Mouse (Mus musculus): ENCODE data around the gene Myo16. TPM values are rescaled to one million over a fixed set of nuclear protein-coding genes. Genes with fewer than 3 reads are reported as not detected.

The Myo16 gene
- polyA plus RNA-seq, 1 experiment: 0.66 TPM

DNA sequence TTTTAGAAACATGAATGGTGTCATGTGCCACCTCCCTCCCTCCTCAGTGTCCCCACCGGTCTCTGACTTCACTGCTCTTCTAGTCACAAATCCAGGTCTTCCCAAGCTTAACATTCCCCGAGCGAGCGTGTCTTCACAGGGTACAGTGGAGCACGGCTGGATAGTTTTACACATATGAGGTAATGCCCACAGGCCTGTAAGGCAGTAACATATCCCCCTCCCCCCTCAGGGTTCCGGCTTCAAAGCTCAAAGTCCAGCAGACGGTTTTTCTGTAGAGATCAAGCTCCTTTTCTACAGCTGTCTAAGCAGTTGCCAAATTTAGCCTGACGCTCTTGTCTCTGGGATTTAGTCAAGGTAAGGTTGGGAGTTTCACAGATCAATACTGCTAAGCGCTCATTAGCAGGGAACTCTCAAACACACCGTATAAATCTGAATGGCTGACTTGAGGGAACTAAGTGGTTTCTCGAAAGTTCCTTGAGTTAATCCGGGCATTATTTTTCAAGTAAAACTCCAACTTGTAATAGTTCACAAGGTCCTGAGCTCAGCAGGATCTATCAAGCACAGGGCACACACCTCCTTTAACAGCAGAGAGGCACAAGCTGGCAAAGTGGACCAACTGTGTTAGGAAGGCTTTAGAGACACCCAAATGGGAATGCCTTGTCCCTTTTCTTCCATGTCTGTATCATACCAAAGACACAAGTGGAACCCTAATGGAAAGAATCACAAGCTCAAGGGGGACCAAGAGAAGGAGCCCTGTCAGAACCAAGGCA lies 498.0 kb downstream of the Myo16 start:
- WGBS: 97% methylated on average over 12 of the region's 12 CpGs
- Histone ChIP-seq H3K36me3 (ENCODE audit: control insufficient read depth, insufficient read depth, low read length) (no peaks in the 10 kb centered on the region), H3K27ac (ENCODE audit: control insufficient read depth, insufficient read depth, low read length) (no peak overlapping the region), H3K4me1 (replicated peaks; ENCODE audit: control insufficient read depth, insufficient read depth, low read length) (no peaks in the 10 kb centered on the region), H3K4me3 (ENCODE audit: control insufficient read depth, insufficient read depth, low read length) (no peak overlapping the region), H3K27me3 (ENCODE audit: control insufficient read depth, insufficient read depth, low read length) (no peaks in the 10 kb centered on the region)
- DNase-seq: no peak
- TF ChIP-seq POLR2A (IDR thresholded peaks at IDR 0.05; ENCODE audit: control insufficient read depth, extremely low read depth, insufficient read depth, low read length, poor library complexity) (no peak), CTCF (IDR thresholded peaks at IDR 0.05; ENCODE audit: borderline replicate concordance, control insufficient read depth, extremely low read depth, insufficient read depth, low read length, poor library complexity) (no peak)

DNA sequence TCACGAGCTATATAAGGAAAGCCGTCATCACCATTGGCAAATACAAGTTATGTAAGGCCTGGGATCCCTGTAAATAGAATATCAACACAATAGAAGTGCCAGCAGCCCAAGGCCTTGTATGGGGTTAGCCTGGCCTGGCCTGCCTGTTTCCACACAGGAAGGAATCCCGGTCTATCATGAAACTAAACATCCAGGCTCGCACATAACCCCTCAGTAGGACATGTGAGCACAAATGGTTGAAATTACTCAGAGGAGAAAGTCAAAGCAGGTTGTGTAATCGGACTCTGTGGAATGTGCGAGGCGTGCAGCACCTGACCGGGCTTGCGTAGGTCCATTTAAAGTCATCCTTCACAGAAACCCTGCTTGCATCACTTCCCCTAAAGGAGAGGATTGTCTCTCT lies 499.6 kb downstream of the Myo16 start:
- no peak for DNase-seq
- H3K27ac ChIP-seq (ENCODE audit: control insufficient read depth, insufficient read depth, low read length): no peak overlapping the region

DNA sequence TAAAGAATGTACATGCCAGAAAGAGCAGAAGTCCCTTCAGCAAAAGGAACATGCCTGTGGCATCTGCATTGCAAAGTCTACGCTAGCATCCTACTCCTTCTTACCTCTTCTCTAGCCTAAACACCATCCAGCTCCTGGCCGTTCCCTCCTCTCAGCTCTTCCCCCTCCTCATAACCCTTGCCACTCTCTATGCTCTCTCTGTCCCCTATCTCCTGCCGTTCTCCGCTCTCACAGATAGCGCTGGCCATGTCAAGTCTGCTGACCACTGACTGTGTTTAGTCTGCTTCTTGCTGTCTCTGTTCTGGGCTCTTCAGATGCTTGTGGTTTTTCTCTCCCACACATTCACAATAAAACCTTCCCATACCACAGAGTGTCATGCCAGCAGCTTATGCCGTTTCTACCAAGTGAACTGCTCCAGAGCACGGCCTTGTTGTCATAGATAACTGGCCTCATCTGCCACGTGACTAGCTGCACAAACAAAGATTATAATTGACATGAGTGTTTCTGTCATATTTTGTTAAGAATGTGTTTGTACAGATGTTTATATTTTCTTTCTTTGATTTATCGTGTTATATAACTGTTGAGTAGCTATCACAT lies 501.3 kb downstream of the Myo16 start:
- Histone ChIP-seq H3K4me3 (ENCODE audit: control insufficient read depth, insufficient read depth, low read length) (no peak overlapping the region), H3K27ac (ENCODE audit: control insufficient read depth, insufficient read depth, low read length) (no peak overlapping the region), H3K4me1 (replicated peaks; ENCODE audit: control insufficient read depth, insufficient read depth, low read length) (no peaks in the 10 kb centered on the region), H3K27me3 (ENCODE audit: control insufficient read depth, insufficient read depth, low read length) (no peaks in the 10 kb centered on the region), H3K36me3 (ENCODE audit: control insufficient read depth, insufficient read depth, low read length) (no peaks in the 10 kb centered on the region)
- WGBS: 67% methylated on average over 9 of the region's 9 CpGs
- TF ChIP-seq POLR2A (IDR thresholded peaks at IDR 0.05; ENCODE audit: control insufficient read depth, extremely low read depth, insufficient read depth, low read length, poor library complexity): no peak
- TF ChIP-seq CTCF (IDR thresholded peaks at IDR 0.05; ENCODE audit: borderline replicate concordance, control insufficient read depth, extremely low read depth, insufficient read depth, low read length, poor library complexity): no peak
- no peak for DNase-seq

More for the DNA sequence above, 499.6 kb downstream of the Myo16 start:
- no peak for TF ChIP-seq POLR2A (IDR thresholded peaks at IDR 0.05; ENCODE audit: control insufficient read depth, extremely low read depth, insufficient read depth, low read length, poor library complexity)
- TF ChIP-seq CTCF (IDR thresholded peaks at IDR 0.05; ENCODE audit: borderline replicate concordance, control insufficient read depth, extremely low read depth, insufficient read depth, low read length, poor library complexity): no peak
- no peaks in the 10 kb centered on the region for H3K4me1 ChIP-seq (replicated peaks; ENCODE audit: control insufficient read depth, insufficient read depth, low read length)
- WGBS: 90% methylated on average over 9 of the region's 9 CpGs
- H3K27me3 ChIP-seq (ENCODE audit: control insufficient read depth, insufficient read depth, low read length): no peaks in the 10 kb centered on the region
- H3K36me3 ChIP-seq (ENCODE audit: control insufficient read depth, insufficient read depth, low read length): no peaks in the 10 kb centered on the region
- H3K4me3 ChIP-seq (ENCODE audit: control insufficient read depth, insufficient read depth, low read length): no peak overlapping the region

DNA sequence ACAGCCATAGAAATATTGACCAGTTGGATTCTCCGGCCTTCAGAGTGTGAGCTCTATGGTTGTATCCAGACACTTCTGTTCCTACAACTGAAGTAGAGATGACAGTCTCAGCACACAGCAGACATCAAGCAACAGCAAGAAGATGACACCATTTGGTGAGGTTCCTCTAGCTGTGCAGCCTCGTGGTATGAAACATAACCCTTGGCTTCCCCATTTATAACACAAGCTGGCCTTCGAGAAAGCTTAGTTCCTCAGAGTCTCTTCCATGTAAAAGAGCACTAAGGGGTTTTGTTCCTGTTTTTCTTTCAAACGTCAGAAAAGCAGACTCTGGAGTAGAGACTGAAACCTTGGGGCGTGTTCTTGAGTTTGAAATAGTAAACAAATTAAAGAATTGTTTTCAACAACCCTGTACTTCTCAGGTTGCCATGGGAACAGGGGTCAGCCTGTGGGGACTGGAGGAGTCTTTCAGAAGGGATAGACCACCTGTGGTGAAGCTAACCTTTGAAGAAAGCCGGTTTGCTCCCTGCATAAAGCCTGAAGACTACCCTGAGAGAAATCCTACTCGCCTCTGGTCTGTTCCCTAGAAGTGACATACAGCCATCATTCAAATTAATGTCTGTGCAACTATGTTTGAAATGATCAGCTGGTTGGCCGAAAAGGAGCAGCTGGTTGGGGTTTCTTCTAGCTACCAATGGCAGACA lies 510.2 kb downstream of the Myo16 start:
- Histone ChIP-seq H3K4me1 (replicated peaks; ENCODE audit: control insufficient read depth, insufficient read depth, low read length) (no peaks in the 10 kb centered on the region), H3K4me3 (ENCODE audit: control insufficient read depth, insufficient read depth, low read length) (no peak overlapping the region), H3K36me3 (ENCODE audit: control insufficient read depth, insufficient read depth, low read length) (no peaks in the 10 kb centered on the region), H3K27me3 (ENCODE audit: control insufficient read depth, insufficient read depth, low read length) (no peaks in the 10 kb centered on the region), H3K27ac (ENCODE audit: control insufficient read depth, insufficient read depth, low read length) (no peak overlapping the region)
- TF ChIP-seq CTCF (IDR thresholded peaks at IDR 0.05; ENCODE audit: borderline replicate concordance, control insufficient read depth, extremely low read depth, insufficient read depth, low read length, poor library complexity) (no peak), POLR2A (IDR thresholded peaks at IDR 0.05; ENCODE audit: control insufficient read depth, extremely low read depth, insufficient read depth, low read length, poor library complexity) (no peak)
- WGBS: 53% methylated on average over 8 of the region's 8 CpGs
- no peak for DNase-seq

DNA sequence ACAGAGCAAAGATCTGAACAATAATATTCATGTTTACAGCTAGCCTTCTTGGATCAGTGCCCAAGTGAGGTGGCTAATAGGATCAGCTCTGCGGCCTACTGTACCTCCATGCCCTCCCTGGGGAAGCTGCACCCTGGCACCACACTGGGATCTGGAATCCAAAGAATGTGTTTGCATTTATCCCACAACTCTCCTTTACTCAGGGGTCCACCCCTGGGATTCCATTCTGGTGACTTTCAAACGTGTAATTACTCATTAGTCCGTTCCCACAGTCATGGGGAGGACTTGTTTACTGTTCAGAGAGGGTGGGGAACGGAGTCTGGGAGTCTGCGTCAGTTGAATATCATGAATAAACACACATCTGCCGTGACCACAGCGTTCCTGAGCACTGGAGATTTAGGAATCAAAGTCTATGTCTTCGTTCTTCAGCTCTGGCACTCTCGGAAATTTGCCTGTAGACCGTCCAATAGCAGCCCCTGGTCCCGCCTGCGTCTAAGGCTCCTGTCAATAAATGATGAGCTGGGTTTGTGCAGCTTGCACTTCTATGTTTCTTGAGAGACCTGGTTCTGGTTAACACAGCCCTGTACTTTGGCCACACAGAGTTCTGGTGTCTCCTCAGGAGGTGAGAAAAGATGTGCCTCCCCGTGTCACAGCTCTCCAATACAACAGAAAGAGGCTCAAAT lies 511.3 kb downstream of the Myo16 start:
- DNase-seq: no peak
- 89% methylated on average over 13 of the region's 13 CpGs for WGBS
- Histone ChIP-seq H3K4me3 (ENCODE audit: control insufficient read depth, insufficient read depth, low read length) (no peak overlapping the region), H3K27ac (ENCODE audit: control insufficient read depth, insufficient read depth, low read length) (no peak overlapping the region), H3K4me1 (replicated peaks; ENCODE audit: control insufficient read depth, insufficient read depth, low read length) (no peaks in the 10 kb centered on the region), H3K36me3 (ENCODE audit: control insufficient read depth, insufficient read depth, low read length) (no peaks in the 10 kb centered on the region), H3K27me3 (ENCODE audit: control insufficient read depth, insufficient read depth, low read length) (no peaks in the 10 kb centered on the region)
- no peak for TF ChIP-seq CTCF (IDR thresholded peaks at IDR 0.05; ENCODE audit: borderline replicate concordance, control insufficient read depth, extremely low read depth, insufficient read depth, low read length, poor library complexity)
- TF ChIP-seq POLR2A (IDR thresholded peaks at IDR 0.05; ENCODE audit: control insufficient read depth, extremely low read depth, insufficient read depth, low read length, poor library complexity): no peak

DNA sequence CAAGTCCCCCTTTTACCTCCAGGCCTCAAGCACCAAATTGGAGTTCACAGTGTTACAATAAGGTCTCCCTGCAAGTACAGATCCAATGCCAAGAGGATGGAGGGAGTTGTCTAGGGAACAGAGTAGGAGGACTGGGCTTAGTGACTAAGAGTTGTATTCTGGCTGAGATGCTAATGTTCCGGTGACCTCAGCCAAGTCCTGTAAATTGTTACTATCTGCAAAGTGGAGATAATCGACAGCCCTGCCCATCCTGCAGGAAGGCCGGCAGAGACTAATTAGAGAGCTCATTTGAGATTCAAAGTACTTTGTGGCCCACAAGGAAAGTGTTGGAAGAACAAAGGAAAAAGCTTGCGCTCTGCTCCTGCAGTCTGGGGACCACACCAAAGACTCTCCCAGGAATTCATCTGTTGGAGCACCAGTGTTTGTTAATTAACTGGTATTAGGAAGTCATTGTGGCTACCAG lies 512.1 kb downstream of the Myo16 start:
- no peak for TF ChIP-seq CTCF (IDR thresholded peaks at IDR 0.05; ENCODE audit: borderline replicate concordance, control insufficient read depth, extremely low read depth, insufficient read depth, low read length, poor library complexity)
- H3K27ac ChIP-seq (ENCODE audit: control insufficient read depth, insufficient read depth, low read length): no peak overlapping the region
- no peak for DNase-seq
- no peaks in the 10 kb centered on the region for H3K36me3 ChIP-seq (ENCODE audit: control insufficient read depth, insufficient read depth, low read length)
- WGBS: 85% methylated on average over 4 of the region's 4 CpGs
- H3K4me3 ChIP-seq (ENCODE audit: control insufficient read depth, insufficient read depth, low read length): no peak overlapping the region
- H3K4me1 ChIP-seq (replicated peaks; ENCODE audit: control insufficient read depth, insufficient read depth, low read length): no peaks in the 10 kb centered on the region
- no peaks in the 10 kb centered on the region for H3K27me3 ChIP-seq (ENCODE audit: control insufficient read depth, insufficient read depth, low read length)

Data from thymus, adult 2 months (tissue).